Mouse (Mus musculus) cerebellum, adult 2 months (tissue): ENCODE data around the gene Cyyr1.

Experiments used
- CTCF ChIP-seq: fragments of 200-500 bp; IDR thresholded peaks from 2 replicates; pipeline ENCODE4 v1.5.1; 2011; ENCODE audit warnings: low read depth, mild to moderate bottlenecking, control low read depth, low read length, moderate library complexity, borderline replicate concordance; ENCODE audit not compliant: insufficient read depth
- POLR2A ChIP-seq: fragments of 200-500 bp; IDR thresholded peaks from 2 replicates; pipeline ENCODE4 v1.6.1; 2011; ENCODE audit warnings: low read length, control low read depth, borderline replicate concordance; ENCODE audit not compliant: insufficient read depth

DNA sequence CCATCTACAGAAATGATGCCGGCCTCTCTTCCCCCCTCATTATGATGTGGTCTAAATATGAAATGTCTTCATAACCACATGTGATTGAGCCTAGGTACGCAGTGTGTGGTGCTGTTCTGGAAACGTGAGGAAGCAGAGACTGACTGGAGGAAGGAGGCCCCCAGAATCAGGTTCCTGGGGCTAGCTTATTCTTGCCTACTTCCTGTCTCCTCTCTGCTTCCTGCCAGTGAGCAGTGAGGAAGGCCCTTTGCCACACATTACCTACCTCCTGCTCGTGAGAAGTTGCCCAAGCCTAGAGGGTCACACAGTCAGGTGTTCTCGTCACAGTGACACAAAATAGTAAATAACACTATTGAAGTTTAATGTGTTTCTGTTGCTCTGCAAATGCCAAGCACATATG is 14.8 kb downstream of the Cyyr1 start:
- TF ChIP-seq CTCF (no peak), POLR2A (no peak)
